Mouse (Mus musculus): ENCODE data around the gene Dgki. TPM values are rescaled to one million over a fixed set of nuclear protein-coding genes. Genes with fewer than 3 reads are reported as not detected.

The Dgki gene
- polyA plus RNA-seq, 1 experiment from 2014 or later = 0.88 TPM

- no peak overlapping the region for H3K9ac ChIP-seq (ENCODE audit: low read length)
- ATAC-seq (ENCODE audit: insufficient number of reproducible peaks, insufficient read depth, low FRiP score, low read depth) = no peak
- no peak overlapping the region for H3K4me2 ChIP-seq (ENCODE audit: low read length)
- no peaks in the 10 kb centered on the region for H3K27me3 ChIP-seq (ENCODE audit: control insufficient read depth, insufficient read depth, low read length)
- H3K4me3 ChIP-seq (ENCODE audit: control insufficient read depth in 1 of 2, insufficient read depth in 1 of 2, low read depth in 1 of 2, low read length in 2 of 2) = no peak overlapping the region
- peaks cover 0 to 10% of the 10 kb centered on the region in 2 experiments; a peak in 1 of 4 replicates for H3K4me1 ChIP-seq (ENCODE audit: control insufficient read depth in 2 of 2, insufficient read depth in 2 of 2, low read length in 2 of 2)
- no peak overlapping the region for H3K27ac ChIP-seq (replicated peaks in 1 of 2; ENCODE audit: control insufficient read depth in 1 of 2, insufficient read depth in 1 of 2, low read depth in 2 of 2, low read length in 2 of 2)
- H3K36me3 ChIP-seq (ENCODE audit: control insufficient read depth, insufficient read depth, low read length) = no peaks in the 10 kb centered on the region
- 80% methylated on average over 2 of the region's 2 CpGs for WGBS
- no peaks in the 10 kb centered on the region for H3K9me3 ChIP-seq (ENCODE audit: control insufficient read depth, low read length)
Observed at GRCm38 (mm10) chr6:37011597-37011996, 288.4 kb downstream of the Dgki start.

DNA sequence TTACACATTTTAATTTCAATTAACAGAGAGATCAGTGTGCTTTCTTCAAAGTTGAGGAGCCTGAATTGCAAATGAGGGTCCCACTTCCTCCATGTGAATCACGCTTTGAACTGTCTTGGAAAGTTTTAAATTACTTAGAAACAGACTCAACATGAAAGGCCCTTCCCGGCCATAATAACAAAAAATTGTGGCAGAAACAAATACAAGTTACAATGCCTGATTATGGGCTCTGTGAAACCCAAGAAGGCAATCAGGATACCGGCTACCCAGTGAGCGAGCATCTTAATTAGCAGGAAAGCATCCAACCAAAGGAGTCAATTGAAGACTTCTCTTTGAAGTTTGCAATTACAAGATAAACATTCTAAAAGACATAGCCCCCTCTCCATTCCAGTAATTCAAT lies 292.4 kb downstream of the Dgki start:
- Histone ChIP-seq H3K4me3 (ENCODE audit: control insufficient read depth in 1 of 2, insufficient read depth in 1 of 2, low read depth in 1 of 2, low read length in 2 of 2) (no peak overlapping the region), H3K4me1 (ENCODE audit: control insufficient read depth in 2 of 2, insufficient read depth in 2 of 2, low read length in 2 of 2) (peaks cover 0 to 6% of the 10 kb centered on the region in 2 experiments; a peak in 1 of 4 replicates), H3K9ac (ENCODE audit: low read length) (no peak overlapping the region), H3K27me3 (ENCODE audit: control insufficient read depth, insufficient read depth, low read length) (no peaks in the 10 kb centered on the region), H3K4me2 (ENCODE audit: low read length) (no peak overlapping the region), H3K27ac (replicated peaks in 1 of 2; ENCODE audit: control insufficient read depth in 1 of 2, insufficient read depth in 1 of 2, low read depth in 2 of 2, low read length in 2 of 2) (no peak overlapping the region), H3K36me3 (ENCODE audit: control insufficient read depth, insufficient read depth, low read length) (no peaks in the 10 kb centered on the region), H3K9me3 (ENCODE audit: control insufficient read depth, low read length) (no peaks in the 10 kb centered on the region)
- no peak for ATAC-seq (ENCODE audit: insufficient number of reproducible peaks, insufficient read depth, low FRiP score, low read depth)
- WGBS = 77% methylated on average over 4 of the region's 4 CpGs

GRCm38 (mm10) chr6:37004914-37005313 lies 295.1 kb downstream of the Dgki start:
- H3K4me2 ChIP-seq (ENCODE audit: low read length) = no peak overlapping the region

GRCm38 (mm10) chr6:37003235-37003634 lies 296.7 kb downstream of the Dgki start:
- Histone ChIP-seq H3K4me1 (ENCODE audit: control insufficient read depth in 2 of 2, insufficient read depth in 2 of 2, low read length in 2 of 2) (no peaks in the 10 kb centered on the region), H3K27ac (replicated peaks in 1 of 2; ENCODE audit: control insufficient read depth in 1 of 2, insufficient read depth in 1 of 2, low read depth in 2 of 2, low read length in 2 of 2) (no peak overlapping the region), H3K9me3 (ENCODE audit: control insufficient read depth, low read length) (no peaks in the 10 kb centered on the region), H3K36me3 (ENCODE audit: control insufficient read depth, insufficient read depth, low read length) (no peaks in the 10 kb centered on the region), H3K4me2 (ENCODE audit: low read length) (no peak overlapping the region), H3K9ac (ENCODE audit: low read length) (no peak overlapping the region), H3K4me3 (ENCODE audit: control insufficient read depth in 1 of 2, insufficient read depth in 1 of 2, low read depth in 1 of 2, low read length in 2 of 2) (no peak overlapping the region), H3K27me3 (ENCODE audit: control insufficient read depth, insufficient read depth, low read length) (no peaks in the 10 kb centered on the region)
- ATAC-seq (ENCODE audit: insufficient number of reproducible peaks, insufficient read depth, low FRiP score, low read depth) = no peak
- WGBS = 72% methylated on average over 5 of the region's 5 CpGs

More at GRCm38 (mm10) chr6:37004914-37005313, 295.1 kb downstream of the Dgki start:
- no peaks in the 10 kb centered on the region for H3K9me3 ChIP-seq (ENCODE audit: control insufficient read depth, low read length)
- H3K27me3 ChIP-seq (ENCODE audit: control insufficient read depth, insufficient read depth, low read length) = no peaks in the 10 kb centered on the region
- peaks cover 0 to 6% of the 10 kb centered on the region in 2 experiments; a peak in 1 of 4 replicates for H3K4me1 ChIP-seq (ENCODE audit: control insufficient read depth in 2 of 2, insufficient read depth in 2 of 2, low read length in 2 of 2)
- no peak overlapping the region for H3K9ac ChIP-seq (ENCODE audit: low read length)
- no peak overlapping the region for H3K4me3 ChIP-seq (ENCODE audit: control insufficient read depth in 1 of 2, insufficient read depth in 1 of 2, low read depth in 1 of 2, low read length in 2 of 2)
- no peak overlapping the region for H3K27ac ChIP-seq (replicated peaks in 1 of 2; ENCODE audit: control insufficient read depth in 1 of 2, insufficient read depth in 1 of 2, low read depth in 2 of 2, low read length in 2 of 2)
- no peaks in the 10 kb centered on the region for H3K36me3 ChIP-seq (ENCODE audit: control insufficient read depth, insufficient read depth, low read length)
- WGBS = 85% methylated on average over 3 of the region's 3 CpGs
- ATAC-seq (ENCODE audit: insufficient number of reproducible peaks, insufficient read depth, low FRiP score, low read depth) = no peak

DNA sequence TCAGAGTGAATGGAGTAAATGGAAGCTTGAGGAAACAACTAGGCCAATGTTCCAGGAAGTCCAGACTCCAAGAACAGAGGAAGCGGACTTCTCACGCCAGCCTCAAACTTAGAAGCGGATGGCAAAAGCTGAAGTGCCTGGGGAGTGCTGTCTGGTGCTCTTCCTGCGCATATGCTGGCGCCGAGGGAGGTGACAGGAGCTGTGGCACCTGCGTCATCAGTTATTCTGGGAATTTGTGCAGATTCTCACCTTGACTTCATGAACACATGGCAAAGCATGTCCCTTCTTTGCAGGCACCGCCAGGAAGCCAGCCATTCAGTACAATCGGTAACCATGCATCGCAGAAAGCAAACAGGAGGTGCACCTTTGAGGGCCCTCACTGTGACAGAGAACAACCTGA lies 301.0 kb downstream of the Dgki start:
- Histone ChIP-seq H3K9me3 (ENCODE audit: control insufficient read depth, low read length) (no peaks in the 10 kb centered on the region), H3K9ac (ENCODE audit: low read length) (no peak overlapping the region), H3K4me1 (ENCODE audit: control insufficient read depth in 2 of 2, insufficient read depth in 2 of 2, low read length in 2 of 2) (no peaks in the 10 kb centered on the region), H3K27ac (replicated peaks in 1 of 2; ENCODE audit: control insufficient read depth in 1 of 2, insufficient read depth in 1 of 2, low read depth in 2 of 2, low read length in 2 of 2) (no peak overlapping the region), H3K36me3 (ENCODE audit: control insufficient read depth, insufficient read depth, low read length) (no peaks in the 10 kb centered on the region), H3K4me3 (ENCODE audit: control insufficient read depth in 1 of 2, insufficient read depth in 1 of 2, low read depth in 1 of 2, low read length in 2 of 2) (no peak overlapping the region), H3K4me2 (ENCODE audit: low read length) (no peak overlapping the region), H3K27me3 (ENCODE audit: control insufficient read depth, insufficient read depth, low read length) (no peaks in the 10 kb centered on the region)
- no peak for ATAC-seq (ENCODE audit: insufficient number of reproducible peaks, insufficient read depth, low FRiP score, low read depth)
- 75% methylated on average over 10 of the region's 10 CpGs for WGBS

DNA sequence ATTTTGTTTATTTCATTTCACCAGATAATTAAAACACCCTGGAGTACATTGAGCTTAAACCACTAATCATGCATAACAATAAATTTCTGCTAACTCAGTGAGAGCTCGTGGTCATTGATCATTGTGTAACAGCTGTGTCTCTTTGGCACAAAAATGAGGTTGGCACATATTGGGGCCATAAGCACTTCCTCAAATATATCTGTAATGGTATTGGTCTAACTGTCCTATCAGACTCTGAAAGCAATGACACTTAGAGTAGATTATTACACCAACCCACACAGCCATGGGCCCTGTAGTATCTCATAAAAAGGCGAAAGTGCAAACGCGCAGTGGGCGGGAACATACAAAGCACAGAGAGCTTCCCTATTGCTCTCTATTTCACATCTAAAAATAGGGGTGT lies 305.7 kb downstream of the Dgki start:
- WGBS = 87% methylated on average over 5 of the region's 5 CpGs
- Histone ChIP-seq H3K4me1 (ENCODE audit: control insufficient read depth in 2 of 2, insufficient read depth in 2 of 2, low read length in 2 of 2) (no peaks in the 10 kb centered on the region), H3K4me2 (ENCODE audit: low read length) (no peak overlapping the region), H3K9me3 (ENCODE audit: control insufficient read depth, low read length) (no peaks in the 10 kb centered on the region), H3K9ac (ENCODE audit: low read length) (no peak overlapping the region), H3K4me3 (ENCODE audit: control insufficient read depth in 1 of 2, insufficient read depth in 1 of 2, low read depth in 1 of 2, low read length in 2 of 2) (no peak overlapping the region), H3K27ac (replicated peaks in 1 of 2; ENCODE audit: control insufficient read depth in 1 of 2, insufficient read depth in 1 of 2, low read depth in 2 of 2, low read length in 2 of 2) (no peak overlapping the region), H3K27me3 (ENCODE audit: control insufficient read depth, insufficient read depth, low read length) (no peaks in the 10 kb centered on the region), H3K36me3 (ENCODE audit: control insufficient read depth, insufficient read depth, low read length) (no peaks in the 10 kb centered on the region)
- no peak for ATAC-seq (ENCODE audit: insufficient number of reproducible peaks, insufficient read depth, low FRiP score, low read depth)

GRCm38 (mm10) chr6:36990186-36990585 lies 309.8 kb downstream of the Dgki start:
- Histone ChIP-seq H3K27me3 (ENCODE audit: control insufficient read depth, insufficient read depth, low read length) (no peaks in the 10 kb centered on the region), H3K4me2 (ENCODE audit: low read length) (no peak overlapping the region), H3K9me3 (ENCODE audit: control insufficient read depth, low read length) (no peaks in the 10 kb centered on the region), H3K4me3 (ENCODE audit: control insufficient read depth in 1 of 2, insufficient read depth in 1 of 2, low read depth in 1 of 2, low read length in 2 of 2) (no peak overlapping the region), H3K36me3 (ENCODE audit: control insufficient read depth, insufficient read depth, low read length) (no peaks in the 10 kb centered on the region), H3K9ac (ENCODE audit: low read length) (no peak overlapping the region), H3K4me1 (ENCODE audit: control insufficient read depth in 2 of 2, insufficient read depth in 2 of 2, low read length in 2 of 2) (no peaks in the 10 kb centered on the region), H3K27ac (replicated peaks in 1 of 2; ENCODE audit: control insufficient read depth in 1 of 2, insufficient read depth in 1 of 2, low read depth in 2 of 2, low read length in 2 of 2) (no peak overlapping the region)
- WGBS = 79% methylated on average over 3 of the region's 3 CpGs
- no peak for ATAC-seq (ENCODE audit: insufficient number of reproducible peaks, insufficient read depth, low FRiP score, low read depth)

DNA sequence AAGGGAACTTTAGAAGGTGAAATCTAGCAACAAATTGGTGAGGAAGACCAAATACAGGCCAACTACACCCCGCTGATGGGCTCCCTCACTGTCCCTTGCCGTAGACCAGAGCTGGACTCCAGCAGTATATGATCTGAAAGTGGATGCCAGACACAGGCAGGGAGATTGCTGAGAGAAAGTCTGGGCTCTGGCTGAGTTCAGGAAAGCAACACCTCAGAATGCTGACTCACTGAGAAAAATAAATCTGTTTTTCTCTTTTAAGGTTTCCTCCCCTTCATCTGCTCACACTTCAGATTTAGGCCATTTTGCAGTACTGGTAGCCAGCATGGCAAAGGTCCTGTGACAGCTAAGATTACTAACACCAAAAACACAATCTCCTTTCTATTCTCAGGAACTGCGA lies 311.2 kb downstream of the Dgki start:
- H3K4me2 ChIP-seq (ENCODE audit: low read length) = no peak overlapping the region
- H3K4me1 ChIP-seq (ENCODE audit: control insufficient read depth in 2 of 2, insufficient read depth in 2 of 2, low read length in 2 of 2) = no peaks in the 10 kb centered on the region
- H3K27ac ChIP-seq (replicated peaks in 1 of 2; ENCODE audit: control insufficient read depth in 1 of 2, insufficient read depth in 1 of 2, low read depth in 2 of 2, low read length in 2 of 2) = no peak overlapping the region
- H3K9me3 ChIP-seq (ENCODE audit: control insufficient read depth, low read length) = no peaks in the 10 kb centered on the region
- H3K4me3 ChIP-seq (ENCODE audit: control insufficient read depth in 1 of 2, insufficient read depth in 1 of 2, low read depth in 1 of 2, low read length in 2 of 2) = no peak overlapping the region
- ATAC-seq (ENCODE audit: insufficient number of reproducible peaks, insufficient read depth, low FRiP score, low read depth) = no peak
- no peaks in the 10 kb centered on the region for H3K27me3 ChIP-seq (ENCODE audit: control insufficient read depth, insufficient read depth, low read length)
- no peaks in the 10 kb centered on the region for H3K36me3 ChIP-seq (ENCODE audit: control insufficient read depth, insufficient read depth, low read length)
- 88% methylated on average over 3 of the region's 3 CpGs for WGBS
- no peak overlapping the region for H3K9ac ChIP-seq (ENCODE audit: low read length)
